Mouse (Mus musculus) ovary, postnatal 36 days (tissue): ENCODE data around the gene Gm6685.
"Not testable (repeated sequence)": the region's sequence is repeated elsewhere in the genome, so short reads cannot be mapped to it uniquely, and the experiment has no call there.

Source experiments
- DNase-seq: peaks from one replicate; pipeline ENCODE4 v3.0.0; 2022; ENCODE audit warnings: low spot score, mixed read lengths

The Gm6685 gene

GRCm38 (mm10) chr11:28339224-28340150, at the start of gene Gm6685:
TSS of gene Gm6685 (minus strand) at chr11:28339867.
- DNase-seq: not testable (repeated sequence)

DNA sequence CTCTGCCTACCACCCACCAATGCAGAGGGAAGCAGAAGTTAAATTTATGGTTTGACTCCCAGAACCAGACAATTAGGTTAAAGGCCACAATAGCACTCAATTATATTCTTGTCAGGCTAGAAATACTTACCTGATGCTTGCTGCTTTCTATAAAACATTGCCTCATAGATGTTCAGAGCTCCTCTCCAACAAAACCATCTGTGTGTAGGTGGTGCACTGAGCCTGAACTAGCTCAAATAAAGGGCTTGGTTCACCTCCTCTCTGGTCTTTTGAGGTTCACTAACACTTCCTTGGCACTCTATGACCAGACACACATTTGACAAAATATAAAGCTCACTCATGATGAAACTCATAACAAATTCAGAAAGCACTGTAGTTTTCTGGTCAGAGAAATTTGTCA, 36.2 kb upstream of the Gm6685 start:
- no peak for DNase-seq

DNA sequence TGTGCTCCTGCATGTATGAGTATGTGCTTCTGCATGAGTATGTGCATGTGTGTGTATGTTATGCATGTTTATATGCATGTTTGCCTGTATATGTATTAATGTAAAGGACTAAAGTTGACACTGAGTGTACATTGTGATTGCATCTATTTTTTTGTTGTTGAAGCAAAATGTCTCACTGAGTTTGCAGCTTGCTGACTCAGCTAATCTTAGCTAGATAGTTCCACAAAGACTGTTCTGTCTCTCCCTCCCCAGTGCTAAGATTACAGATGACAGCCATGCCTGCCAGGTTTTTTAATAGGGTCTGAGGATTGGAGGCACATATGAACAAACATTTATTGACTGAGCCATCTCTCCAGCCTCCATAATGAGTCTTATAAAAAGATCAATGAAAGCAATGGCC, 35.0 kb upstream of the Gm6685 start:
- DNase-seq: no peak

DNA sequence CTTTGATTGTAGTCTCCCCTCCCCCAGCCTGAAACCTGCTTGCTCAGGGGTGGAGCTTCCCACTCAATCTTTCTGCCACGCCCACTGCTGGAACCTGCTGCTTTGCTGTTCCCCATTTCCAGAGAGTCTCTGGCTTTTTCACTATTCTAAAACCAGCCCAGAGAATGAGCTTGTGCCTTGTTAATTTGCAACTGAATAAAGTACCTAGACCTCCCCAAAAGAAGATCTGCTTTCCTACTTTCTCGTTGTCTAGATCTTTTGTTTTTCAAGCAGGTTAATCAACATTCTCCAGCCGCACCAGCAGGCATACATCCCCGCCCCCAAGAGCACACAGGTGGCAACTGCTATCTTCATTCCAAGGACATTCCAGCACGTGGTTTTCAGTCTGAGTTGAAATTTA, 31.7 kb upstream of the Gm6685 start:
- not testable (repeated sequence) for DNase-seq

DNA sequence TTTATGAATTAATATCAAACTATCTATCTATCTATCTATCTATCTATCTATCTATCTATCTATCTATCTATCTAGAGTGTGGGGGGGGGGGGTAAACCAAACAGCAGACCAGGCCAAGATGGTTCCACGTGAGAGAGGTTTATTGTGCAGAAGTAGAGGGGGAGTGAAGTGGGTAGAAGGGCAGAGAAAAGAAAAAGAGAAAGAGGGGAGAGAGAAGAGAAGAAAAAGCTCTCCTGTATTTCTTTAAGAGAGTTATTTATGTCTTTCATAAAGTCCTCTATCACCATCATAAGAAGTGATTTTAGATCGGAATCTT, 26.2 kb upstream of the Gm6685 start:
- no peak for DNase-seq

DNA sequence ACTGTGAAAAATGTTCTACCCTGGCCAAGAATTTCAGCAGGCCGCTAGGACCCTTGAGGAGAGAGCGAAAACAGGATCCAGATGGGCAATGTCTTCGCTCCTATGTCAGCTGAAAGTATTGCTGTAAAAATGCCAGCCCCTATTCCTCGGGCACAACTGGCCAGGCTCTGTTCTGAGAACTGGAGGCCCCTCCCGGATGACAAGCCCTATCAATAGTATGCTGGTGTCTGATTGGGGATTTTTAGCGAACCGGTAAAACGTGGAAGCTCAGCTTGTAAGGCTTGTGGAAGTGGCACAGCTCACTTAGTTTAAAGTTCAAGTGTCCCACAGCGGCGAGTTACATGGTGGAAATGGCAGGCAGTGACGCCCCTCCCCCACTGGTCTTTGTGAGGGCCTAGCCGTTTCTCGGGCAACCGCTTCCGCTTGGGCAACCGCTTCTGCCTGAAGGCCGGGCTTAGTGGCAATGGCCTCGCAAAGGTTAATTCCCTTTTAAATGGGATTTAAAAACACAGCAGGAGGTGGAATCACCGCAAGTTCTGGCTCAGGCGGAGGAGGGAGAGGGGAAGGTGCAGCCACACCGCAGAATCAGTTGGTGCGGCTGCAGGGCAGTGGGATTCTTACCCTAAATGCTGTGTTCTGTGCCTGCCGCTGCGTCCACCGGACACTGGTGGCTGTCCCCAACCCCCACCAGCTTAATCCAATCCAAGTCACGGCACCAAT, 25.7 kb upstream of the Gm6685 start:
- peak; percentile 67 for DNase-seq

DNA sequence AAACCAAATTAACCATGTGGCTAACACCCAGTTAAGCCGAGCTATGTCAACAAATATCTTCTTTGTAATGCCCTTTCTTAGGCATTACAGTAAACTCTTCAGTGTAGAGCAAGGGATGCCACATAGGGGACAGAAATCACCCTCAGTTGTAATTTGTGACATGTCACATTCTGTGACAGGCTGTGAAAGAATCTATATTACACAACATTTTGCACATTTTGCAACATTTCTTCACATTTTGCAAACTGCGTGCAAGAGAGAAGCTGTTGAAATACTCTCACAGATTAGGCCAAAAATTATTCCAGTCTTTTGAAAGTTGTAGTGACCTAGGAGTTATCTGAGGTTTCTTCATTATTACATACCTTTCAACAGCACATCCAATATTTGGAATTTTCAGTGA, 3.8 kb upstream of the Gm6685 start:
- no peak for DNase-seq

DNA sequence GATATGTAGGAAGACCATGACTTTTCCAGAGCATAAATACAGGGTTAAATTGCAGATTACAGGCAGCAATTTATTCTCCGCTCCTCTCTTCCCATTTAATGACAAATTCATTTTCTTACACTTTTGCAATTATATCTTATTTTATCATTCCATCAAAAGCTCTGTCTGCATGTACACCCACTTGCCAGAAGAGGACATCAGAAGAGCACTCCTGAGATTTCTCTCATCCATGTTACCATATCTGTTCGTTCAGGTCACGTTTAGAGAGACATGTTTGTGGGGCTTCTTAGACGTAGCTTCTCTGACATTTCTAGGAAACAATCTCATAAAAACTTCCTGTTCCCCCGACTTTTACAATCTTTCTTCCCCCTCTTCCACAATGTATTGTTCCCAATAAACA, 2.2 kb upstream of the Gm6685 start:
- DNase-seq: no peak

DNA sequence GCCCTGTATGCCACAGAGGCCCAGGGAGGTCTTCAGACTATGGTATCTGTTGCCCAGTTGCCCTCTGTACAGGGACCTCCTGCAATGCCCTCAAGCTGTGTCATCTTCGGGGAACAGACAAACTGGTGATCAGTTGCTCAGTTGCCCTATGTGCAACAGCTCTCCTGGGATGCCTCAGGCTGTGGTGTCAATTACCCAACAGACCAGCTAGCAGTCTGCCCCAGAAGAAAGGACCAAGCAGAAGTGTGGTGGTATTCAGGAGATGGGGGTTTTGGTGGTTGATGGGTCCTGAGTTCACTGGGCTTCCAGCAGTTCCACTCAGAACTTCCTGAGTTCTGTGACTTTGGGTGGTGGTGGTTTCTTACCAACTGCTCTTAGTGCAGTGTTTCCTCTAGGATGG, 11.8 kb downstream of the Gm6685 start:
- DNase-seq: no peak

DNA sequence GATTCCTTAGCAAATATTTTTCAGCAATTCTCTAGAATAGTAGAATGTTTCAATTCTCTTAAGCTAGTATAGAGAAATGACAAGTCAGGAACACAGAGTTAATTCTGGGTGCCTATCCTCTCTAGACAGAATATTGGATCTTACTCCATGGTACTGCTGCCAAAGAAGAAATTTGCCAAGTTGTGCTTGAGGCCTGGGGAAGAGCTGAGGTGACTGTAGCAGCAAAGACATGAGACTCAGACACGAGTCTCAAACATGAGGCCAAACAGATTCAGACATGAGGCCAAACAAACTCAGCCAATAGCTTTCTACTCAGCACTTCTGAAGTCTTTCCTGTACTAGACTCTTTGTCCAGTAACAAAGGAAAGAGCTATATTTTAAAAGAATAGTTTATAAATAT, 26.3 kb downstream of the Gm6685 start:
- no peak for DNase-seq

- no peak for DNase-seq
Measured at GRCm38 (mm10) chr11:28307723-28308122, 31.9 kb downstream of the Gm6685 start.

- DNase-seq: no peak
Measured at GRCm38 (mm10) chr11:28290440-28290839, 49.2 kb downstream of the Gm6685 start.
